Mouse (Mus musculus) intestine, embryonic 16.5 days (tissue): ENCODE results near the gene Pan3. TPM values are rescaled to one million over a fixed set of nuclear protein-coding genes. Genes with fewer than 3 reads are reported as not detected.
"Not testable (repeated sequence)": the region's sequence is repeated elsewhere in the genome, so short reads cannot be mapped to it uniquely, and the experiment has no call there.

Experiments used
- ATAC-seq: fragments of 200-750 bp; cut with Nextera tagmentation; 2 replicates; pipeline ENCODE4 v1.8.0; 2017; ENCODE audit warnings: moderate TSS enrichment, moderate library complexity
- H3K27ac ChIP-seq: fragments of 300-500 bp; sonication (generic); 2 replicates; pipeline ENCODE4 v1.5.1; 2014; ENCODE audit warnings: mild to moderate bottlenecking, low read length
- H3K27me3 ChIP-seq: fragments of 300-500 bp; sonication (generic); replicated peaks from 2 replicates; pipeline ENCODE4 v1.6.1; 2014; ENCODE audit warnings: low read length, control low read depth, mixed read lengths; ENCODE audit not compliant: control insufficient read depth, insufficient read depth
- H3K36me3 ChIP-seq: fragments of 300-500 bp; sonication (generic); 2 replicates; pipeline ENCODE4 v1.6.1; 2014; ENCODE audit warnings: low read length, control low read depth; ENCODE audit not compliant: control insufficient read depth, insufficient read depth
- H3K4me1 ChIP-seq: fragments of 300-500 bp; sonication (generic); 2 replicates; pipeline ENCODE4 v1.6.1; 2014; ENCODE audit warnings: low read length, control low read depth, mixed read lengths; ENCODE audit not compliant: control insufficient read depth, insufficient read depth
- H3K4me2 ChIP-seq: fragments of 300-500 bp; sonication (generic); 2 replicates; pipeline ENCODE4 v1.6.1; 2014; ENCODE audit warnings: low read depth, low read length, control low read depth
- H3K4me3 ChIP-seq: fragments of 300-500 bp; sonication (generic); 2 replicates; pipeline ENCODE4 v1.5.1; 2014; ENCODE audit warnings: mild to moderate bottlenecking, low read length
- H3K9ac ChIP-seq: fragments of 300-500 bp; sonication (generic); 2 replicates; pipeline ENCODE4 v1.6.1; 2014; ENCODE audit warnings: low read depth, low read length
- H3K9me3 ChIP-seq: fragments of 300-500 bp; sonication (generic); 2 replicates; pipeline ENCODE4 v1.6.1; 2016; ENCODE audit warnings: low read length, control low read depth; ENCODE audit not compliant: control insufficient read depth
- WGBS: fragments of 180-500 bp; shearing (Covaris S2); extraction: QIAGEN DNeasy Blood & Tissue Kit; methylation state at CpG from one replicate; pipeline ENCODE4 v1.1.7; 2014; 5-methylcytosine and 5-hydroxymethylcytosine counted together
- polyA plus RNA-seq: library from polyadenylated mRNA; unstranded; fragments of >200 nt; fragmentation: Nextera tagmentation; extraction: Ambion mirVana; gene quantifications from 2 replicates; pipeline ENCODE4 v1.2.1, GENCODE M21; 2015

Pan3 gene
- polyA plus RNA-seq, 1 experiment from 2014 or later: 40.4 TPM

GRCm38 (mm10) chr5:147551879-147552627 is 122.1 kb downstream of the Pan3 start:
- H3K9ac ChIP-seq: no peak overlapping the region
- ATAC-seq: no peak
- no peak overlapping the region for H3K4me2 ChIP-seq
- H3K27me3 ChIP-seq: no peaks in the 10 kb centered on the region
- H3K36me3 ChIP-seq: peaks cover 6% of the 10 kb centered on the region
- H3K4me1 ChIP-seq: 0 out of 2 replicates have a peak, but pooled peaks cover 3% of the 10 kb centered on the region
- no peak overlapping the region for H3K27ac ChIP-seq
- H3K4me3 ChIP-seq: no peak overlapping the region
- WGBS: 78% methylated on average over 13 of the region's 13 CpGs
- H3K9me3 ChIP-seq: no peaks in the 10 kb centered on the region

- not testable (repeated sequence) for H3K27ac ChIP-seq, H3K36me3 ChIP-seq, ATAC-seq, H3K27me3 ChIP-seq, H3K9me3 ChIP-seq, H3K9ac ChIP-seq, H3K4me1 ChIP-seq, H3K4me2 ChIP-seq, H3K4me3 ChIP-seq
- WGBS: 72% methylated on average over 6 of the region's 6 CpGs
Measured at GRCm38 (mm10) chr5:147557641-147558040, 127.7 kb downstream of the Pan3 start.

GRCm38 (mm10) chr5:147563511-147564139 is 133.7 kb downstream of the Pan3 start:
- Histone ChIP-seq H3K9me3 (no peaks in the 10 kb centered on the region), H3K27me3 (no peaks in the 10 kb centered on the region), H3K9ac (0 out of 2 replicates have a peak overlapping the region, but pooled peaks have one; percentile 38), H3K4me1 (no peaks in the 10 kb centered on the region), H3K4me2 (peak overlapping the region; percentile 55), H3K36me3 (no peaks in the 10 kb centered on the region), H3K27ac (no peak overlapping the region), H3K4me3 (peak overlapping the region; percentile 38)
- WGBS: 49% methylated on average over 18 of the region's 18 CpGs
- ATAC-seq: peak; percentile 93

DNA sequence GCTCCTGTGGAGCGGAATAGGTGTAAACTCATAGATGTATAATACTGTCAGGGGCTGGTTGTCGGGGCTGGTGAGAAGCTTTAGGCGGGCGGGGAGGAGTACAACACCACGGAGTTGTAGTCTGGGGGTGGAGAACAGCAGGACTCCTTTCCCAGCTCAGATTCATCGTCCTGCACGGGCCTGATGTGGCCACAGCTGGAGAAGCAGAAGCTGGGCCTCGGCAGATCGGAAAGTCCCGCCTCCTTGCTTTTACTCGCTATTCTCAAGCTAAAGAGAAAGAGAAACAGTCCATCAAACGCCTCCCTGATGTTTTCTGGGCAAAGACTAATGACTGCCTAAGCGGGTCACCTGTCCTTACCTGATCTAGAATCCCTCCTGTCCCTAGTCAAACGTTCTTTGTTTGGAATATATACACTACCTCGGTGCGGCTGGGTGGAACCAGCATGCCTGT is 134.2 kb downstream of the Pan3 start:
- Histone ChIP-seq H3K27ac (no peak overlapping the region), H3K27me3 (no peaks in the 10 kb centered on the region), H3K9ac (0 out of 2 replicates have a peak overlapping the region, but pooled peaks have one; percentile 38), H3K36me3 (no peaks in the 10 kb centered on the region), H3K4me1 (no peaks in the 10 kb centered on the region), H3K4me2 (peak overlapping the region; percentile 55), H3K4me3 (peak overlapping the region; percentile 38), H3K9me3 (no peaks in the 10 kb centered on the region)
- ATAC-seq: peak; percentile 81
- 22% methylated on average over 16 of the region's 16 CpGs for WGBS

DNA sequence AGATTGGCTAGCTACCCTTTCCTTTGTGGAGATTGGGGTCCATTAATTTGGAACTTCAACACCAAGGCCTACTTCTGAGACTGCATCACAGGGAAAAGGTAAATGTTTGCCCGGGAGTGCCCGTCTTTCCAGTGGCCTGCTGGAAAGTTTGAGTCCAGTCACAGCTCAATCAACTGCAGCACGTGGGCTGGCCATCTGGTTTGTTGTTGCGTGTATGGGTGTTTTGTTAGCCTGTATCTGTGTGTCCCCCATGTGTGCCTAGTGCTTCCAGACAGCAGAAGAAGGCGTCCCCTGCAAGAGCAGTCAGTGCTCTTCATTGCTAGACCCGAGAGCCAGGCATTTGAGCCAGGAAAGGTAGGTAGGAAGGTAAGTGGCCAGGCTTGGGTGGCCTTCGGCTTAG is 135.5 kb downstream of the Pan3 start:
- 87% methylated on average over 7 of the region's 7 CpGs for WGBS
- ATAC-seq: no peak

GRCm38 (mm10) chr5:147566335-147566734 is 136.4 kb downstream of the Pan3 start:
- 55% methylated on average over 7 of the region's 7 CpGs for WGBS
- Histone ChIP-seq H3K9me3 (no peaks in the 10 kb centered on the region), H3K4me2 (no peak overlapping the region), H3K36me3 (no peaks in the 10 kb centered on the region), H3K4me1 (no peaks in the 10 kb centered on the region), H3K9ac (no peak overlapping the region), H3K27me3 (no peaks in the 10 kb centered on the region), H3K27ac (no peak overlapping the region), H3K4me3 (no peak overlapping the region)
- no peak for ATAC-seq

More for the DNA sequence above, 135.5 kb downstream of the Pan3 start:
- Histone ChIP-seq H3K27me3 (no peaks in the 10 kb centered on the region), H3K4me3 (no peak overlapping the region), H3K27ac (no peak overlapping the region), H3K9me3 (no peaks in the 10 kb centered on the region), H3K4me1 (no peaks in the 10 kb centered on the region), H3K4me2 (no peak overlapping the region), H3K9ac (no peak overlapping the region), H3K36me3 (no peaks in the 10 kb centered on the region)

GRCm38 (mm10) chr5:147572695-147573094 is 142.7 kb downstream of the Pan3 start:
- no peaks in the 10 kb centered on the region for H3K36me3 ChIP-seq
- H3K27me3 ChIP-seq: no peaks in the 10 kb centered on the region
- ATAC-seq: no peak
- no peaks in the 10 kb centered on the region for H3K9me3 ChIP-seq
- H3K27ac ChIP-seq: no peak overlapping the region
- H3K9ac ChIP-seq: no peak overlapping the region
- H3K4me1 ChIP-seq: no peaks in the 10 kb centered on the region
- no peak overlapping the region for H3K4me3 ChIP-seq
- WGBS: 76% methylated on average over 7 of the region's 7 CpGs
- H3K4me2 ChIP-seq: no peak overlapping the region

DNA sequence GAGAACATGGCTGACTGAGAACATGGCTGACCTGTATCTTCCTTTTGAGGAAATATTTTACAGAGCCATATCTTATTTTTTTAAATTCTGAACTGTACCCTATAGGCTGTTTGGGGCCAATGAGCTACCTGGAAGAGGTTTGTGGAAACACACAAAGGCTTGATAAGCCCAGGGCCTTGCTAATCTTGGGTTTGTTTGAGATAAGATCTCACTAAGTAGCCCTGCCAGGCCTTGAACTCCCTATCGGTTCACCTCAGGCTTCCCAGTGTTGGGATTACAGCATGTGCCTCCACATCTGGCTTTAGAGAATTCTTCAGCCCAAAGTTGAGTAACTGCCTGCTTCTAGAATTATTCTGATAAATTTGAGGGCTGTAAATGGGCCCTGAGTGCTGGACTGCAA is 143.6 kb downstream of the Pan3 start:
- Histone ChIP-seq H3K4me2 (no peak overlapping the region), H3K4me1 (no peaks in the 10 kb centered on the region), H3K4me3 (no peak overlapping the region), H3K27me3 (no peaks in the 10 kb centered on the region), H3K27ac (no peak overlapping the region), H3K9me3 (no peaks in the 10 kb centered on the region), H3K9ac (no peak overlapping the region), H3K36me3 (no peaks in the 10 kb centered on the region)
- 81% methylated on average over 1 of the region's 1 CpGs for WGBS
- ATAC-seq: no peak

DNA sequence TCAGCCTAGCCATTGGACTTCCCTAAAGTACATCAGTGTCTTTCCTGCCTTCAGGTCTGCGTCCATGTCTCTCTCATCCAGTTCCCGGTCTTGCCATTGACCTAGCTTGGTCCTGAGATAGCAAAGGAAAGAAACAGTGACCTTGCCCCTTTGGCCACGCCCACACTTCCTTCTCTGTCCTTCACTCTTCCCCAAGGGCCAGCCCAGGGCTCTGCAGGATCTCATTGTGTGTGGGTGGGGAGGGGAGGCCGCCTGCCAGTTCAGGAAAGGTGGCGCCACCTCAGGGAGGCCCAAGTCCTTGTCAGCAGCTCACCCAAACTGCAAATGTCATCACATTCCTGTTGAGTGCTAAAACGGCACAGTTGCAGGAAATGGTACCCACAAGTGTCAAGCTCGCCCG is 144.6 kb downstream of the Pan3 start:
- no peak overlapping the region for H3K4me2 ChIP-seq
- 63% methylated on average over 8 of the region's 8 CpGs for WGBS
- H3K4me3 ChIP-seq: no peak overlapping the region
- no peaks in the 10 kb centered on the region for H3K36me3 ChIP-seq
- H3K9me3 ChIP-seq: no peaks in the 10 kb centered on the region
- no peaks in the 10 kb centered on the region for H3K27me3 ChIP-seq
- H3K4me1 ChIP-seq: no peaks in the 10 kb centered on the region
- H3K27ac ChIP-seq: no peak overlapping the region
- H3K9ac ChIP-seq: no peak overlapping the region
- ATAC-seq: peak; percentile 33; the same call in 1 of the 2 replicates
